Mouse (Mus musculus) cerebellum, postnatal 4 days (tissue): ENCODE results near the gene Ccdc13.

Source experiments
- DNase-seq, 2 experiments: peaks; one replicate each; pipeline ENCODE4 v3.0.0; 2022; ENCODE audit warnings: low spot score in 2 of 2, mixed read lengths in 1 of 2

The Ccdc13 gene

GRCm38 (mm10) chr9:121760271-121761090, 78.8 kb downstream of the Ccdc13 start:
- peak in 1 of 2 experiments; percentile 52 for DNase-seq

DNA sequence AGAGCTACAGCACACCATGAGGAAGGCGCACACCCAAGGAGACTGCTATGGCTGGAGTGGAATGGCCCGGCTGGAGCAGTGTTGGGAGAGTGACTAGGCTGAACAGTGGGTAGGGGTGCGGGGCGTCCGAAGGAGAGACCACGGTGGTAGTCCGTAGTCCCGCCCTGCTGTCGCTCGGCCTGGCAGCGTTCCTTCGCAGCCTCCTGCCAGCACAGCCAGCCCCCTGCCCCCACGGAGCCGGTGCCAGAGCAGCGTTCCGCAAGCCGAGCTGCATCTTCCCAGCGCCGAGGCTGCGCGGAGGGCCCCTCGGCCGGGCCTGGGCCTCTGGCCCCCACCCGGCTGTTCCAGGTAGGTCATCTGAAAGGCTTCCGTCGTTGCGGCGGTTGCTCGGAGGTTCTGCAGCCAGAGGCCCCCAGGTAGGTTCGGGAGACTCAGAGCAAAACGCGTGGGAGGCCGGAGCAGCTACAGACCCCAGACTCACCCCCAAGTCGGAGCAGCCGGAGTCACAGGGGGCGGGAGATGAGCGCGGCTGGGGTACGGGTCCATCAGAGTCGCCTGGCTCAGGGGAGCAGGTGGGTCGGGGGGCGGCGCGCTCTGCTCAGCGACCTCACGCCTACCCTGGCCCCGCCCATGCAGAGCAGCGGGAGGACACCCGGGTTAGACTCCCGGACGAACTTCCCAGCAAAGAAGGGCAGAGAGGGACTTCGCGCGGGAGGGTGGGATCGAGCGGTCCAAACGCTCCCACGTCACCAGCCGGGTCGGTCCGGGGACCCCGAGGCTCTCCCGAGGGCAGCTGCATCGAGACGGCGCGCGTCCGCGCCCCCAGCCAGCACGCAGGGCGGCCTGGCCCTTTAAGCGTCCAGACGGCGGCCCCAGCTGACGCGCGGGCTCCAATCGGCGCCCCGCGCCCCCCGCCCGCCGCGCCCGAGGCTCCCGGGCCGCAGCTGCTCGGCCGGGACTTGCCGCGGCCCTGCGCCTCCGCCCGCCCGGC, 79.9 kb downstream of the Ccdc13 start, which contains the start of gene Zfp651:
TSS of gene Zfp651 (plus strand) at position 240 of the 991 bp plus-strand sequence.
- DNase-seq: peak in 1 of 2 experiments; percentile 78

GRCm38 (mm10) chr9:121757835-121758814, 81.1 kb downstream of the Ccdc13 start:
- DNase-seq: peak in 1 of 2 experiments; percentile 7

DNA sequence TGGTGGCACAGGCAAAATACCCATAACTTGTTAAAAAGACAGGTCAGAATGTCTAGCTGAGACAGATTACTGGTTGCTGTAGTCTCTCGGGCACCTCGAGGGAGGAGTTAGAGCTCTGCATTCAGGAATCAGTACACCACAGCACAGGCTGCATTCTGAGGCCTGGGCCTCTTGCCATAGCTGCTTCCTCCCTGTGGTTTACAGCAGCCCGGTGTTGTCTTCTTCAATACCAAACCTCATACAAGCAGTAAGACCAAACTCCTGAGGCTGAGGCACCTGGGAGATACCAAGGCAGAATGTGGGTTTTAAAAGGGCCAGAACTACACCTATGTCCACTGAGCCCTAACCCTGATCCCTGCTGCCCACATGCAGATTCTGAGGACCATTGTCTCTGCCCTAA, 81.8 kb downstream of the Ccdc13 start:
- DNase-seq: no peak

DNA sequence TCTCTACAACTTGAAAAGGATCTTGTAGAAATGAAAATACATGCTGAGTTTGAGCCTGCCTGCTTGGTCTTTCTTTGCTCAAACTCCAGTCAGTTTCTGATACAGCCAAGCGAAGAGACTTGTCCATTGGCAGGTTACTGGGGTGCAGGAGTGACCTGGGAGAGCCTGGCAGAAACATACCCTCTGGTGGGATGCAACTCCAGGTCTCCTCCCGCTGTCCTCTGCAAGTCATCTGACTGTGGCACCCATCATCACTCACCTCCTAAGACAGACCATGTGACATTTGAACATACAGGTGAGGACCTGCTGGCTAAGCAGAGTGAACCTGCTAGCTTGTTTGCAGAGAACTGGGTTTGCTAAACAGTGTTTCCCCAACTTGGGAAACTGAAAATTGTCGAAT, 82.5 kb downstream of the Ccdc13 start:
- no peak for DNase-seq

DNA sequence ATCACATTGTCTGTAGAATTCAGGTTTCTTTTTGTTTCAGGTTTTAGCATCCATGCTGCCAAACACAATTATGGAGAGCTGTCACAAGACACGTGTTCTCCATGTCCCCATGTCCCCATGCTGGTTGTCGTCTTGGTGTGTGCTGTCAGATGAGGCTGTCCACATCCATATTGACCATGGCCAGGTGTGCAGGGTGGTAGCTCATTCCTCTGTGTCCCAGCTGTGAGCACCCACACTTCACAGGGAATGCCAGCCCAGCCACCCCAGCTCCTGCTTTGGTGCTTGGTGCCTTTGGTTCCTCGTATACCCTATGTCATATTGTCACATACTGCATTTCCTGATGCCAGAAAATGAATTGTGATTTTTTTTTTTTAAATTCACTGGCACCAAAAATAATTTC, 84.6 kb downstream of the Ccdc13 start:
- DNase-seq: no peak

- DNase-seq: no peak
Measured at GRCm38 (mm10) chr9:121752774-121753173, 86.5 kb downstream of the Ccdc13 start.
